Mouse (Mus musculus) yolk sac, embryonic 10.5 days (tissue): ENCODE measurements around the gene Herpud1.
"Not testable (repeated sequence)": the region's sequence is repeated elsewhere in the genome, so short reads cannot be mapped to it uniquely, and the experiment has no call there.

Experiments used
- DNase-seq: peaks from one replicate; pipeline ENCODE4 v3.0.0-alpha.2; 2017; ENCODE audit warnings: low spot score

The Herpud1 gene

DNA sequence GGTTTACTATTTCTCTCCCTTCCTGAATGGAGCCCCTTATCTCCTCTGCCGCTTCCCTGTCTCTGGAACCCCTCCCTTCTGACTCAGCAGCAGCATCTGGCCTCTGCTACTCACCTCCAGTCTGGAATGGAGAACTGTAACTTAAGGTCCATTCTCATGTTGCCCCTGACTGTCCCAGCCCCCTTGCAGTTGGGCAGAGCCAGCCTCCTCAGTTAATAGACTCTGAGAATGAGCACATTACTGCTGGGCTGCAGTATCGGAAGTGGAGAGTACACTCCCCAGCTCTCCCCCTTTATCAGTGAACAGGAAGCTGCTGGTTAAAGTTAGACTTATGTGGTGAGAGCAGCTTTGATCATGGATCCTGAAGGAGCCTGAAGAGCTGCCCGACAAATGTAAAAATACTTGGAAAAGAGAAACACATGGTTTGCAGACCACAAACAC, 10.7 kb upstream of the Herpud1 start:
- peak; percentile 32 for DNase-seq

DNA sequence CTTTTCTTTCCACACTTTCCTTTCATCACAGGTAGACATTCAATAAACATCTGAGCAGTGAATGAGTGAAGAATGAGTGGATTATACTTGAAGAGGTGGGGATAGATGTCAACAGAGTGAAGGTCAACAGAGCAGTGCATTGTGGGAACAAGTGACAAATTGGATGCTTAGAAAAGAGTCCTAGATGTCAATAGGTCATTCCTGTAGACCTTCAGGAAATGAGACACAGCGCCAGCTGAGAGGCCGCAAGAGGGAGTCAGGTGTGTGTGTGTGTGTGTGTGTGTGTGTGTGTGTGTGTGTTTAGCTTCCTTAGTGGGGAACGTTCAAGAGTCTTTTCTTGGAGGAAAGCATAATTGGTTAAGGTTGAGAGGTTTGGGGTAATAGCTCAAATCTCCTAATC, 10.1 kb upstream of the Herpud1 start:
- DNase-seq = peak; percentile 33

DNA sequence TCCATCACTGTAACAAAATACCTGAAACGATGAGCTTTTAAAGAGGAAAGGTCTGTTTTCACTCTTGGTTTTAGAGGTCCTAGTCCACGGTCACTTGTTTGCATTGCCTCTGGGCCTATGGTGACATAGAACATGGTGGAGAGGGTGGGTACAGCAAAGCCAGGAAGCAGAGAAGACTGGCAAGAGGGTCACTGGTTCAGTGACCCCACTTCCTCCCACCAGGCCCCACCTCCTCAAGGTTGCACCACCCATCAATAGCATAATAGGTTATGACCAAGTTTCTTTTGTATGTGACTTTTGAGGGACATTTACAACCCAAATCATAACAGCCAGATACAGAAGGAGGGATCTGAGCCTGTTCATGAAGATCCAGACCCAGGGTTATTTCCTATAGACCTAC, 9.7 kb upstream of the Herpud1 start:
- DNase-seq = no peak

DNA sequence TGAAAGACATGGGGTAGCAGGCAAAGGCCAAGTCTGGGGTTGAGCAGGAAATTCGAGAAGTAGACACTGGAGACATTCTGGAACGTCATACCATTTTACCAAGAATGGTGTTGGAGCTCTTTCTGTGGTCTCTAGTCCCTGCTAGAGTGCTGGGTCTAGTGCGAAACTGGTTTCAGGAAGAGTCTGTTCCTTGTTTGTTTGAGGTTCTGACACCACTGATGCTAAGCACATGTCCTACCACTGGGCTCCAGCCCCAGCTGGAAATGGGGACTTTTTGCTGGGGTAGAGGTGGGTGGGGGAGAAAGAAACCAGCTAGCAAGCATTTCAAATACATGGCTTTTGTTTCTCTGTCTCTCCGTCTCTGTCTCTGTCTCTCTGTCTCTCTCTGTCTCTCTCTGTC, 9.2 kb upstream of the Herpud1 start:
- DNase-seq = no peak

DNA sequence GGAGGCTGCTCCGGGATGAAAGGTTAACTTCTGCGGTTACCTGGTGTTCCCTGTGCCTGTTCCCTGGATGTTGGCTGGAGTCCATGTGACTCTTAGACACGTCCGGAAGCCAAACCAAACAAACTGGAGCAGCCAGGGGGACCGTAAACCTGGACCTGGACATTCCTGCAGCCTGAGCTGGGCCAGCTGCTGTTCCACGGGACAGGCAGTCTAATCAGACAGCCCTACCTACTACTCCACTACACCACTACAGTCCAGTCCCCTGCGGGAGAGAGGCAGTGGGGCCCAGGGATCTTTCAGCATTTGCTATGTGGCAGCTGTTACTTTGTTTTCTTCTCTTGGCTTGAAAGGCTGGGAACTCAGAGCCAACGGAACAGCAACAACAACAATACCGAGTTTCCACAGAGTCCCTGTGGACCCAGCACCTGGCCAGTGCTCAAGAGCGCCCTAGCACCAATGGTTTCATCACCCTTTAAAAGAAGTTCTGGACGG, 8.5 kb upstream of the Herpud1 start:
- peak; percentile 86 for DNase-seq

DNA sequence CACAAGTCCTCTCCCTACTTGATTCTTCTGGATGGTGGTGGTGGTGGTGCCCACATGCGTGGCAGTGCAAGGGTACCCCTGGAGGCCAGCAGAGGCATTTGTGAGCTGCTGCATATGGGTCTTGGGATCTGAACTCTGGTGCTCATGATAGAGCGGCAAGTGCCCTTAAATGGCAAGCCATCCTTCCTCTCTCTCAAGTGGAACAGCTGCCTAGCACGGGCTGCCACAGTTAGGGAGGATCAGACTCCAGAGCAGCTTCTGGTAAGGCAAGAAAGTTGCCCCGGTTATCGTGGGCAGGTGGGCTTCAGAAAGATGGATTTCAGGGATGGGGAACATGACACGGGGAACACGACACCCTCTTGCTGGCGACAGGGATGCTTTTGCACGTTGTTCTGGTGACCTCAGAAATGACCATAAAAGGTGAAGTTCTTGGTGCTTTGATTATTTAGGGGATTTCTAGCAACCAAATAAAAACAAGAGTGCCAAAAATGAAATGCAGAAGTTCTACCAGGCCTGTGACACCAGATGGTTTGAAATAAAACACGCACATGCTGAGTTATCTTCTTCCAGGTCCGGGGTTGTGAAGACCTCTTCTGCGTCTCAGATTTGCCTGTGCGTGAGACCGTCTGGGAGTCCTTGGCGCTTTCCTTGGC, 7.3 kb upstream of the Herpud1 start:
- no peak for DNase-seq

DNA sequence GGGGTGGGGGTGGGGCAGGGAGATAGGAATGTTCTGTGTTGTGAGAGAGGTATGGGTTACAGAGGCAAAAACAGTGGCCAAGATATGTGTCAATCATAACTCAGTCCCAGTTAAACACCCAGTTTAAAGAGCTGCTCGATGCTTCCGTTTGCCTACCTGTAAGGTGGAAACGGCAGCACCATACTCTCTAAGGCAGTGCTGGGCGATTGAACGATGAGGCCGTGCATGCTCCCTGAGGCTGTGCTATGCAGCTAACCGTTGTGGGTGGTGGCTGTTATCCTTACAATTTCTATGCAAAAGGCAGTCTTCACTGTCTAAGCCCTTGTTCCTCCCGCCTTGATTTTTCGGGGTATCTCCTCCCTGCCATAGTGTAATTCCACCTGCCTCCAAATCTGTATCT, 6.6 kb upstream of the Herpud1 start:
- no peak for DNase-seq

DNA sequence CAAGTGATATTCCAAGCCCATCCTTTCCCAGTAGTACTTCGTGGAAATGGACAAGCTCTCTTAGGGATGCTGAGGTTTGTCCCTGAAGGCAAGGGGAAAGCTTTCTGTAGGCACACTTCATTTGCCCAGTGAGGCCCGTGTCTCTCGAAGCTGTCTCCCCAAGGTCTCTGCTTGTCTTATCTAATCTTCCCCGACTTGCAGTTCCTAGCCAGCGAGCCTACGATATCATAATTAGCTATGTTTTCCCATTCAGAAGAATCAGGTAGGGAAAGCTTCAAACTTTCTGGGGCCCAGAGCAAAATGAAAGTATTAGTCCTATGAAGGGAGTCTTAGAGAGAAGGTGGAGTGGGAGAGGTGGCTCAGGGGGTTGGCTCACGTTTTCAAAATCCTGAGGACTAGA, 2.1 kb upstream of the Herpud1 start:
- no peak for DNase-seq

DNA sequence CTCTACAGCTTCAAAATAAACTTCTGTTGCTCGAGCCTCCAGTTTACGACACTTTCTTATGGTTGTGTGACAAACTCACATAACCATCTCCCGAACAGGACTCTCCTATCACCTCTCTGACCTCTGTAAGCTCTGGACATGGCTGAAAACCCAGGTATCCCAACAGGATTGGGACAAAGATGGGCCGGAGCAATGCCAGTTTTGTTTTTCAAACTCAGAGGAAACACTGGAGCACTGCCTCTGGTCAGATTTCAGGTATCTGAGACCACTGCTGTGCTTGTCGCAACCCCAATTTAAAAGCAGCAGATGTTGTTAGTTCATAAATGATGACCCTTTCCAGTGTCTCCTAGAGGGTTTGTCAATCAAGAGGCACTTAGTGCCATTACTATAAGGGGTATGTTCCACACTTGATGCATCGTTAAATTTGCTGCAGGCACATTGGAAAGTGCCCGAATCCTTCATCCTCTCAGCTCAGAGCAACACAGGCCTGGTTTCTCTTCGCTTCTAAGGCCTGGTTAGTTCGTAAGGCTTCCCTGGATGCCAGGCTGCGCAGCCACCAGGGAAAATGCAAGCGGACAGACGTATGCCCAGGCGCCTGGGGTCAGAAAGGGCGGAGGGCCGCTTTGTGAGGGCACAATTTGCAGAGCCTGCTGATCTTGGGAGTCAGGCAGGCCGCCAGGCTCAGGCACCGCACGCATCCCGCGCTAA, 578 bp upstream of the Herpud1 start:
- DNase-seq = no peak

DNA sequence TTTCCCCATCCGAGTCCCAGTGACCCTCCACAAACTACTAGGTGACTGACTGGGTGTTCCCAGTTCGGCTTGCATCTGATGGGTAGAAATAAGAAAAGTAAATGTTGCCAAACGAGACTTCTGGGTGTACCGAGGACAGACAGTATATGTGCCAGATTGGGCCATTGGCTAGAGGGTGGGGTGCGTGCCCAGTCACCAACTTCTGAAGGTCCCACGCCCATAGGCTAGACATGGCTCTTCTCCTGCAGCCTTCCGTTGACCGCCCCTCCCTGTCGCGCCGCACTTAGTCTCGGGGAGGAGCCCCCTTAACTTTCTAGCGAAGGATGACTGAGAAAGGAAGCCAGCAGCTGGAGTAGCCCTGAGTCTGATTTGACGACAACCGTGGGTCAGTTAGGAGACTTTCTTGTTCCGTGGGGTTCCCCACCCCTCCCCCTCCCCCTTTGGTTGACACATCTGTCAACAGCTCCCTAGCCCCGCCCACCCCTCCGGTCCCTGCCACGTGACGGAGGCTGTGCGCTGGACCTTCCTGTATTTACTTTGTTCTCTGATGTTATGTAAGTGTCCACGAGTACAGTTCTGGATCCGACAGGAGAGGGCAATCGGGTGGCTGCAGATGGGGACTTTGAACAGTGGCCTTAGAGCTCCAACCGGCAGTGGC, 918 bp downstream of the Herpud1 start:
- DNase-seq = peak; percentile 94

DNA sequence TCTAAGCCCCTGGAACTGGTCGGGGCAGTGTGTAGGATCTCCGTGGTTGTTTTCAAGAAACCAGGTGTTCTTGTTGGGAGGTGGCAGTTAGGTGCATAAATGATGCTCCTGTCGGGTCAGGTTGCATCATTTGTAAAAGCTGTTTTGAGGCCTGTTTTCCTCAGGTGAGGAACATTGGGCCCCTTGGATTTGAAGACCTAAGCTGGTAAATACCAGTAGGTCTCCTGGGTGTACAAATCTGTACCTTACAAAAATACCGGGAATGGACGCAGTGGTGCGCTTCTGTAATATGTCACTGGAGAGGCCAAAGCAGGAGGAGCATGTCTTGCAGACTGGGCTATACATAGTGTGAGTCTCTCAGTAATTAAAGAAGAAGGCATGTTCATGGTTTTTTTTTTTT, 1.5 kb downstream of the Herpud1 start:
- no peak for DNase-seq

DNA sequence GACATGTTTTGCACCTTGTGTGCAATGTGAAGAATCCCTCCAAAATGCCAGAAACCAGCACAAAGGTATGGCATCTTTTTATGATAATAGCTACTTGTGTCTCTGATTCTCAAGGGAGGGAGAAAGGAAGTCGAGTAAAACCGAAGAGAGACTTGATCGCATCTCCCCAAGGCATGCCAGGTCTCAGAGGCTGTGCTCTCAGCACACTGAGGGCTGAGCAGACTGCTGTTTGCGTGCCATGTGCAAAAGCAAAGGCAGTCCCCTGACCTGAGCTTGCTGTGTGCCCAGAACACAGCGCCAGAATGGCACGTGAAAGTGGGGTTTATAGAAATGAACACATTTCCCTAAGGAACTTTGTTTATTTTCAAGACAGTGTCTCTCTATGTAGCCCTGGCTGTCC, 3.3 kb downstream of the Herpud1 start:
- no peak for DNase-seq

DNA sequence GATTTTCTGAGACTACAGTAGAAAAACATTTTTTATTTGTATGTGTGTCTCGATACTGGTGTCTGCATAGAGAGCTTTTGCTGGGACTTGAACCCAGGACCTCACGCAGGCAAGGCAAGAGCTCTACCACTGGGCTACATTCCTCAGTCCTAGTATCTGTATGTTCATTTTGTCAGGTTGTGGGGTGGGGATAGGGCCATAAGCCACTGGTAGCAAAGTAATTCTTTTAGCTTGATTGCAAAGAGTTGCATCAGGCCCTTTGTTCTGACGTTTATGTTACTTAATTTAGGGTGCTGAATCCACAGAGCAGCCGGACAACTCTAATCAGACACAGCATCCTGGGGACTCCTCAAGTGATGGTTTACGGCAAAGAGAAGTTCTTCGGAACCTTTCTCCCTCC, 4.2 kb downstream of the Herpud1 start:
- no peak for DNase-seq

DNA sequence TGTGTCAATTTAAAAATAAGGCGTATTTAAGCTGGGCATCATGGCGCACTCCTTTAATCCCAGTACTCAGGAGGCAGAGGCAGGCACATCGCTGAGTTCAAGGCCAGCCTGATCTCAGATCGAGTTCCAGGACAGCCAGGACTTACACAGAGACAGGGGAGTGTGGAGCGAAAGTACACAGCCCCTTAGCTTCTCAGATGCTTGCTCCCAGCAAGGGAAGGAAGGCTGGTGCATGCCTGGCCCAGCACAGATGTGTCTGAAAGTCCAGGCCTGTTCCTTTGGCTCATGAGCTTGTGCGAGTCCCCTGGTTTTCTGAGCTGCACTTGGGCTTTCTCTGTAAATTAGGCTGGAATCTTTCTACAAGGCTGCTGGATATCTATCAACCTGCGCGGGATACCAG, 4.7 kb downstream of the Herpud1 start:
- no peak for DNase-seq

DNA sequence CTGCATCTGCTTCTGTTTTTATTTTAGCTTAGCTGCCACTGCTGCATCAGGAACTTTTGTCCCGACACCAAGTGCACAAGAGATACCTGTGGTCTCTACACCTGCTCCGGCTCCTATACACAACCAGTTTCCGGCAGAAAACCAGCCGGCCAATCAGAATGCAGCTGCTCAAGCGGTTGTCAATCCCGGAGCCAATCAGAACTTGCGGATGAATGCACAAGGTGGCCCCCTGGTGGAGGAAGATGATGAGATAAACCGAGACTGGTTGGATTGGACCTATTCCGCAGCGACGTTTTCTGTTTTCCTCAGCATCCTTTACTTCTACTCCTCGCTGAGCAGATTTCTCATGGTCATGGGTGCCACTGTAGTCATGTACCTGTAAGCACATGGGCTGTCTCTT, 5.9 kb downstream of the Herpud1 start:
- DNase-seq = no peak

DNA sequence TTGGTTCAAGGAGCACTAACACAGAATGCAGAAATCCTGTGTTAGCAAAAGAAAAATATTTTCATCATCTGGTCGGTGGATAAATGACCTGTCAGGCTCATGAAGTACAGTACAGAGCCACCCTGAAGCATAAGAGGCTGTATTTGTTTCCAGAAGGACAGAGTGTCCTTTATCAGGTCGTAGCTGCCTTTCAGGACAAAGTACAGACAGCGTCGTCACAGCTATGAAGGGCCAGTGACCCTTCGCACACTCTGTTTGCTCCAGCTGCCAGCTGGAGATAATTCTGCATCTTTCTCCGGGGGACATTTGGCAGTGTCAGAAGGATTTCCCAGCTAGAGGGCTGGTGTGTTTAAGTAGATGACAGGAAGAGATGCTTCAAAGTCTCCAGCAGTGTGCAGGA, 6.4 kb downstream of the Herpud1 start:
- DNase-seq = no peak

DNA sequence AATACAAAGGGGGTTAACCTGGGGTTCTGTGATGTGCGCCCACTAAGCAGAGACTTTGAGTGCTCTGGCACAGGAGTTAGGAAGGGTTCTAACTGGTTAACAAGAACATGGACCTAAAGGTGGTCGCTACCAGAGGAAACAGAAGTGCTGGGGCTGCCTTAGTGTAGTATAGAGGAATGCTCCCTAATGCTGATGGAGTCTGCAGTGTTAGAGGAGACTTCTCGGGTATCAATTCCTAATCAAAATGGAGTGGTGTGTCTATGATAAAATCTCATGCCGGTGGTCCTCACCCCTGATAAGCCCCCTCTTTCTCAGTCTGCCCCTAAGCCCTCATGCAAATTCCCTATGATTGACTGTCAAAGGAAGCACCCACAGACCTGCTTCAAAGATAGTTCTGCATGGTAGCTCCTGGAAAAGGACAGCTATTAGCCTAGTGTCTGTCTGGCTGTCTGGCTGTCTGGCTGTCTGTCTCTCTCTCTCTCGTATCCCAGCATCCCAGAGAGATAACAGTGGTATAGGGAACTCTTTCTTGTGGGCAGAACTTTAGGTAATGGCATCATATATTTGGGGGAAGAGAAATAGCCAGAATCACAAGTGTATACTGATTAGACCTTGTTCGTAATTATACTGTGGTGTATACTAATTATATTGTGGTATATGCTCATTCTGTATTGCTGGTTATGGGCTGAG, 9.8 kb downstream of the Herpud1 start:
- no peak for DNase-seq

DNA sequence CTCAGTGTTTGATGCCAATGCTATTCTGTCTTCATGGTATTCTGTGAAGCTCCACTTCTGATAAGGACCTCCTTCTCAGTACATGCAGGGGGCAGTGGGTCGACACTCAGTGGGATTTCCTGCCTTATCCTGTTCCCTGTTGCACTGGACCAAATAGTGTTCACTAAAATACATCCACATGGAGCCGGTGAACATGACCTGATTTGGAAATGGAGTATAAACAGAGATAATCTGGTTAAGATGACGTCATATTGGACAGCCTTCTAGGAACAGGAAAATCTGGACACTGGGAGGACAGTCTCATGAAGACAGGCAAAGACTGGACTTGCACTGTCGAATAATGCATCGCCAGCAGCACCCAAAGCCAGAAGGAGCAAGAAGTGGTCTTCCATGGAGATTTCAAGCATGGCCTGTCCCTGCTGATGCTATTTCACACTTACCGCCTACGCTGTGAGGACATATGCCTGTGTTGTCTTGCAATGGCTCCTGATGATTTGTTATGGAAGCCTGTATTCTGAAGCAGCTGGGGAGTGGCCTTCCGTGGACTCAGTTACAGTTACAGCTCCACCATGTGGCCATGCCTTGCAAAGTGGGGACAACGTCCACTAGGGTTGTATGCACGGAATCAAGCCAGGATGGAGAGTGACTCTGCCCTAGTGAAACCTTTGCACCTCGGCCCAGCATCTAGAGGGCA, 10.9 kb downstream of the Herpud1 start:
- DNase-seq = peak; percentile 50

DNA sequence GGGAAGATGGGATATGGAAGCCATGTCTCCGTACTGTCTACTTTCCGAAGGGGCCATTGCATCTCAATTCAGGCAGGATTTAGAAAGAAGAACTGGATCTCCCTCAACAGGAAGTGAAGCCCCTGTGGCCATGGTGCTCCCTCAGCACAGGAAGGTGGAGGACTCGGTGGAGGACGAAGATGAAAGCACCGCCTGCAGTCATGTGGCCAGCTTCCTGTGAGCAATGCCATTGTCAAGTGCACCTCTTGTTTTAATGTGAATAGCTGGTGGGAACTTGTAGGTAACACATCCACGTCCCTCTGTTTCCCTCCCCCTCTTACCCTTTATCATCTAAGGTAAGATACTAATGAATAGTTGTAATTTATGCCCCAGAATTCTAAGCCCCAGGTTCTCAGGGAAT, 12.3 kb downstream of the Herpud1 start:
- DNase-seq = no peak

DNA sequence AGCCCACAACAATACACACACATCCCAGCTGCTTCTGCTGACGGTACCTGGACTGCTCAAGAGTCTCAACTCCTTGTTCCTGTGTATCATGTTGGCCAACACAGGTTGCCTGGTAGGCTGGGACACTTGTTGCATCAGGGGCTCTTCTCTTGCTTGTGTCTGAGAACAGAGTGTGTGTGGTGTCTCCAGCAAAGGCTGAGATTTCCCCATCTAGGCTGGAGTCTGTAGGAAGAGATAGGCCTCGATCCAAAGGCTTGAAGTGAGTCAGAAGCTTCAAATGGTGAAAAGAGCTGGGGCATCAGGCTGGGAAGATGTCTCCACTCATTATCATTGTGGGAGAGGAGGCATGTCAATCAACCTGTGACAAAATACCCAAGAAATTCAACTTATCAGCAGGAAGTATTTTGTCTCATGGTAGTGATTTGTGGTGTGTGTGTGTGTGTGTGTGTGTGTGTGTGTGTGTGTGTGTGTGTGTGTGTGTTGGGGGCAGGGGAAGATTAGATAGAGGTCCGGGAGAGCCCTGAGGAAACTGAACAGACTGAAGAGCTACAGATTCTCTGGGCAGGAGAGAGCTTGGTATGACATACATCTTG, 13.2 kb downstream of the Herpud1 start:
- no peak for DNase-seq

DNA sequence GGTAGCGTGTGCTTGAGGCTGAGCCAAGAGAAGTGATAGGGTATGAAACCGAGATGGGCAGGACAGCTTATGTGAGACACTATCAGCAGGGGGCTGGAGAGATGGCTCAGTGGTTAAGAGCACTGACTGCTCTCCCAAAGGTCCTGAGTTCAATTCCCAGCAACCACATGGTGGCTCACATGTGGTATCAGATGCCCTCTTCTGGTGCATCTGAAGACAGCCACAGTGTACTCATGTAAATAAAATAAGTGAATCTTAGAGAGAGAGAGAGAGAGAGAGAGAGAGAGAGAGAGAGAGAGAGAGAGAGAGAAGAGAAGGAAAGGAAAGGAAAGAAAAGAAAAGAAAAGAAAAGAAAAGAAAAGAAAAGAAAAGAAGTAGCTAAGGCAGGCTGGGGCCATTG, 13.7 kb downstream of the Herpud1 start:
- DNase-seq = not testable (repeated sequence)
